Mouse (Mus musculus): ENCODE measurements around the gene Wdfy3. TPM values are rescaled to one million over a fixed set of nuclear protein-coding genes. Genes with fewer than 3 reads are reported as not detected.

Wdfy3 gene
- polyA plus RNA-seq, 1 experiment from 2014 or later = 27.7 TPM

- peaks cover 8% of the 10 kb centered on the region for H3K4me1 ChIP-seq (ENCODE audit: control insufficient read depth, insufficient read depth, low read length)
- no peak overlapping the region for H3K4me3 ChIP-seq (ENCODE audit: low read length)
- no peak overlapping the region for H3K9ac ChIP-seq (ENCODE audit: low read depth, low read length)
- 69% methylated on average over 15 of the region's 15 CpGs for WGBS
- no peaks in the 10 kb centered on the region for H3K27me3 ChIP-seq (ENCODE audit: control insufficient read depth, insufficient read depth, low read length)
- no peaks in the 10 kb centered on the region for H3K9me3 ChIP-seq (ENCODE audit: control insufficient read depth, low read length)
- H3K36me3 ChIP-seq (ENCODE audit: control insufficient read depth, insufficient read depth, low read length) = peaks cover 84% of the 10 kb centered on the region
- H3K27ac ChIP-seq (ENCODE audit: low read depth, low read length) = no peak overlapping the region
- no peak for ATAC-seq (ENCODE audit: low FRiP score, low TSS enrichment)
- H3K4me2 ChIP-seq (replicated peaks; ENCODE audit: low read depth, low read length) = no peak overlapping the region
Measured at GRCm38 (mm10) chr5:101882191-101882590, 187.5 kb downstream of the Wdfy3 start.

- no peak overlapping the region for H3K9ac ChIP-seq (ENCODE audit: low read depth, low read length)
- no peak overlapping the region for H3K4me2 ChIP-seq (replicated peaks; ENCODE audit: low read depth, low read length)
- no peak overlapping the region for H3K27ac ChIP-seq (ENCODE audit: low read depth, low read length)
- H3K4me3 ChIP-seq (ENCODE audit: low read length) = no peak overlapping the region
- no peak for ATAC-seq (ENCODE audit: low FRiP score, low TSS enrichment)
- H3K36me3 ChIP-seq (ENCODE audit: control insufficient read depth, insufficient read depth, low read length) = peaks cover 78% of the 10 kb centered on the region
- H3K9me3 ChIP-seq (ENCODE audit: control insufficient read depth, low read length) = no peaks in the 10 kb centered on the region
- H3K27me3 ChIP-seq (ENCODE audit: control insufficient read depth, insufficient read depth, low read length) = no peaks in the 10 kb centered on the region
- H3K4me1 ChIP-seq (ENCODE audit: control insufficient read depth, insufficient read depth, low read length) = peaks cover 8% of the 10 kb centered on the region
- 56% methylated on average over 4 of the region's 4 CpGs for WGBS
Measured at GRCm38 (mm10) chr5:101879914-101880313, 189.8 kb downstream of the Wdfy3 start.

GRCm38 (mm10) chr5:101878403-101878802 lies 191.3 kb downstream of the Wdfy3 start:
- no peak overlapping the region for H3K4me3 ChIP-seq (ENCODE audit: low read length)
- no peak overlapping the region for H3K4me2 ChIP-seq (replicated peaks; ENCODE audit: low read depth, low read length)
- no peak overlapping the region; the same call in 1 of the 2 replicates for H3K27ac ChIP-seq (ENCODE audit: low read depth, low read length)
- ATAC-seq (ENCODE audit: low FRiP score, low TSS enrichment) = peak; percentile 45; the same call in 1 of the 2 replicates
- no peak overlapping the region; the same call in 1 of the 2 replicates for H3K9ac ChIP-seq (ENCODE audit: low read depth, low read length)
- 31% methylated on average over 9 of the region's 9 CpGs for WGBS
- peaks cover 75% of the 10 kb centered on the region for H3K36me3 ChIP-seq (ENCODE audit: control insufficient read depth, insufficient read depth, low read length)
- H3K27me3 ChIP-seq (ENCODE audit: control insufficient read depth, insufficient read depth, low read length) = no peaks in the 10 kb centered on the region
- H3K9me3 ChIP-seq (ENCODE audit: control insufficient read depth, low read length) = no peaks in the 10 kb centered on the region
- peaks cover 8% of the 10 kb centered on the region for H3K4me1 ChIP-seq (ENCODE audit: control insufficient read depth, insufficient read depth, low read length)

GRCm38 (mm10) chr5:101876185-101876584 lies 193.5 kb downstream of the Wdfy3 start:
- Histone ChIP-seq H3K27ac (ENCODE audit: low read depth, low read length) (no peak overlapping the region), H3K4me1 (ENCODE audit: control insufficient read depth, insufficient read depth, low read length) (peaks cover 9% of the 10 kb centered on the region; the same call in 1 of the 2 replicates), H3K27me3 (ENCODE audit: control insufficient read depth, insufficient read depth, low read length) (no peaks in the 10 kb centered on the region), H3K36me3 (ENCODE audit: control insufficient read depth, insufficient read depth, low read length) (peaks cover 77% of the 10 kb centered on the region), H3K4me2 (replicated peaks; ENCODE audit: low read depth, low read length) (no peak overlapping the region), H3K9ac (ENCODE audit: low read depth, low read length) (no peak overlapping the region), H3K9me3 (ENCODE audit: control insufficient read depth, low read length) (no peaks in the 10 kb centered on the region), H3K4me3 (ENCODE audit: low read length) (no peak overlapping the region)
- no peak for ATAC-seq (ENCODE audit: low FRiP score, low TSS enrichment)
- WGBS = 91% methylated on average over 4 of the region's 4 CpGs

- no peaks in the 10 kb centered on the region for H3K27me3 ChIP-seq (ENCODE audit: control insufficient read depth, insufficient read depth, low read length)
- H3K36me3 ChIP-seq (ENCODE audit: control insufficient read depth, insufficient read depth, low read length) = peaks cover 90% of the 10 kb centered on the region
- H3K9ac ChIP-seq (ENCODE audit: low read depth, low read length) = no peak overlapping the region
- no peak overlapping the region for H3K4me2 ChIP-seq (replicated peaks; ENCODE audit: low read depth, low read length)
- H3K4me3 ChIP-seq (ENCODE audit: low read length) = no peak overlapping the region
- no peak for ATAC-seq (ENCODE audit: low FRiP score, low TSS enrichment)
- 71% methylated on average over 2 of the region's 2 CpGs for WGBS
- no peaks in the 10 kb centered on the region for H3K4me1 ChIP-seq (ENCODE audit: control insufficient read depth, insufficient read depth, low read length)
- no peak overlapping the region for H3K27ac ChIP-seq (ENCODE audit: low read depth, low read length)
- 0 out of 2 replicates have a peak, but pooled peaks cover 2% of the 10 kb centered on the region for H3K9me3 ChIP-seq (ENCODE audit: control insufficient read depth, low read length)
Measured at GRCm38 (mm10) chr5:101866722-101867121, 203.0 kb downstream of the Wdfy3 start.

GRCm38 (mm10) chr5:101863946-101864345 lies 205.8 kb downstream of the Wdfy3 start:
- Histone ChIP-seq H3K9ac (ENCODE audit: low read depth, low read length) (no peak overlapping the region), H3K9me3 (ENCODE audit: control insufficient read depth, low read length) (no peaks in the 10 kb centered on the region), H3K27ac (ENCODE audit: low read depth, low read length) (no peak overlapping the region), H3K36me3 (ENCODE audit: control insufficient read depth, insufficient read depth, low read length) (peaks cover 87% of the 10 kb centered on the region), H3K4me3 (ENCODE audit: low read length) (no peak overlapping the region), H3K4me2 (replicated peaks; ENCODE audit: low read depth, low read length) (no peak overlapping the region), H3K27me3 (ENCODE audit: control insufficient read depth, insufficient read depth, low read length) (no peaks in the 10 kb centered on the region), H3K4me1 (ENCODE audit: control insufficient read depth, insufficient read depth, low read length) (no peaks in the 10 kb centered on the region)
- 83% methylated on average over 6 of the region's 6 CpGs for WGBS
- ATAC-seq (ENCODE audit: low FRiP score, low TSS enrichment) = no peak

- peaks cover 84% of the 10 kb centered on the region for H3K36me3 ChIP-seq (ENCODE audit: control insufficient read depth, insufficient read depth, low read length)
- 81% methylated on average over 8 of the region's 8 CpGs for WGBS
- no peak overlapping the region for H3K27ac ChIP-seq (ENCODE audit: low read depth, low read length)
Measured at GRCm38 (mm10) chr5:101862651-101863050, 207.1 kb downstream of the Wdfy3 start.

GRCm38 (mm10) chr5:101861786-101862571 lies 207.7 kb downstream of the Wdfy3 start:
- Histone ChIP-seq H3K4me2 (replicated peaks; ENCODE audit: low read depth, low read length) (no peak overlapping the region), H3K27me3 (ENCODE audit: control insufficient read depth, insufficient read depth, low read length) (no peaks in the 10 kb centered on the region), H3K4me1 (ENCODE audit: control insufficient read depth, insufficient read depth, low read length) (no peaks in the 10 kb centered on the region), H3K9ac (ENCODE audit: low read depth, low read length) (no peak overlapping the region), H3K27ac (ENCODE audit: low read depth, low read length) (no peak overlapping the region), H3K9me3 (ENCODE audit: control insufficient read depth, low read length) (no peaks in the 10 kb centered on the region), H3K4me3 (ENCODE audit: low read length) (no peak overlapping the region), H3K36me3 (ENCODE audit: control insufficient read depth, insufficient read depth, low read length) (peaks cover 78% of the 10 kb centered on the region)
- ATAC-seq (ENCODE audit: low FRiP score, low TSS enrichment) = peak; percentile 44; the same call in 1 of the 2 replicates
- WGBS = 75% methylated on average over 18 of the region's 18 CpGs

More at GRCm38 (mm10) chr5:101862651-101863050, 207.1 kb downstream of the Wdfy3 start:
- no peak overlapping the region for H3K4me2 ChIP-seq (replicated peaks; ENCODE audit: low read depth, low read length)
- H3K9me3 ChIP-seq (ENCODE audit: control insufficient read depth, low read length) = no peaks in the 10 kb centered on the region
- no peak for ATAC-seq (ENCODE audit: low FRiP score, low TSS enrichment)
- no peak overlapping the region for H3K4me3 ChIP-seq (ENCODE audit: low read length)
- no peak overlapping the region for H3K9ac ChIP-seq (ENCODE audit: low read depth, low read length)
- H3K4me1 ChIP-seq (ENCODE audit: control insufficient read depth, insufficient read depth, low read length) = no peaks in the 10 kb centered on the region
- H3K27me3 ChIP-seq (ENCODE audit: control insufficient read depth, insufficient read depth, low read length) = no peaks in the 10 kb centered on the region

GRCm38 (mm10) chr5:101858891-101859436 lies 210.8 kb downstream of the Wdfy3 start:
- 0 out of 2 replicates have a peak, but pooled peaks have one; percentile 37 for ATAC-seq (ENCODE audit: low FRiP score, low TSS enrichment)
- H3K4me1 ChIP-seq (ENCODE audit: control insufficient read depth, insufficient read depth, low read length) = no peaks in the 10 kb centered on the region
- H3K27me3 ChIP-seq (ENCODE audit: control insufficient read depth, insufficient read depth, low read length) = no peaks in the 10 kb centered on the region
- 60% methylated on average over 10 of the region's 10 CpGs for WGBS
- no peak overlapping the region for H3K4me2 ChIP-seq (replicated peaks; ENCODE audit: low read depth, low read length)
- H3K4me3 ChIP-seq (ENCODE audit: low read length) = no peak overlapping the region
- H3K9ac ChIP-seq (ENCODE audit: low read depth, low read length) = no peak overlapping the region
- no peaks in the 10 kb centered on the region for H3K9me3 ChIP-seq (ENCODE audit: control insufficient read depth, low read length)
- peaks cover 71% of the 10 kb centered on the region for H3K36me3 ChIP-seq (ENCODE audit: control insufficient read depth, insufficient read depth, low read length)
- peak overlapping the region; percentile 83 for H3K27ac ChIP-seq (ENCODE audit: low read depth, low read length)

All from kidney, embryonic 14.5 days (tissue).